Mouse (Mus musculus) spleen, postnatal 0 days (tissue): ENCODE results near the gene Slamf6. TPM values are rescaled to one million over a fixed set of nuclear protein-coding genes. Genes with fewer than 3 reads are reported as not detected.

Experiments
- polyA plus RNA-seq: library from polyadenylated mRNA; unstranded; fragments of >200 nt; fragmentation: Nextera tagmentation; extraction: Ambion mirVana; gene quantifications from 2 replicates; pipeline ENCODE4 v1.2.1, GENCODE M21; 2015

The Slamf6 gene
- polyA plus RNA-seq, result 6.4 and 11.9 TPM in 2 replicates

DNA sequence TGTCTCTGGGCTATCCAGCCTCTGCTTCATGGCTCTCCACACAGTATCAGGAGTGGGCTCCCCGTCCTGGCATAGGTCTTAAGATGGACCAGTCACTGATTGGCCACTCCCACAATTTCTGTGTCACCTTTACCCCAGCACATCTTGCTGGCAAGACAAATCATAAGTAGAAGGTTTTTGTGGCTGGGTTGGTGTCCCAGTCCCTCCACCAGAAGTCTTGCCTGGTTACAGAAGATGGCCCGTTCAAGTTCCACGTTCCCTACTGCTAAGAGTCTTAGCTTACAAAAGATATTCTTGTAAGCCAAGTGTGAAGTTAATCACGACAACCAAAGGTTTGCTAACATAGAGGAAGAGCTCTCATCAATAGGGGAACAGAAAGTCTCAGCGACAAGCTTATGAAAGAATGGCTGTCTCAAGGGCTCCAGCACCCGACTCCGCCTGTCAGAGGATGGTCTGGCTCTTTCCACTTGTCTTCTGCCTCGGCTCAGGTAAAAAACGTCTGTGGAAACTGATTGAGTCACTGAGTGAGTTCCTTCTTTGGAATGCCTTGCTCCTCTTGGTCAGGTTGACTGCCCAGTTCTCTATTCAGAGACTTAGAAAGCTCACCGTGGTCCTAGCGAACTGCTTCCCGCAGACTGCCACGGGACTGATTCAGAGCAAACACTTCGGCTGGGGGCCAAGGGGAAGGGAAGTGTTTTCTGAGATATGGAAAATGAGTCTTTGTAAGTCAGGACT, at the start of gene Slamf6:
Gene Slamf6 (plus strand): TSS at position 211 of the 735 bp plus-strand sequence.

DNA sequence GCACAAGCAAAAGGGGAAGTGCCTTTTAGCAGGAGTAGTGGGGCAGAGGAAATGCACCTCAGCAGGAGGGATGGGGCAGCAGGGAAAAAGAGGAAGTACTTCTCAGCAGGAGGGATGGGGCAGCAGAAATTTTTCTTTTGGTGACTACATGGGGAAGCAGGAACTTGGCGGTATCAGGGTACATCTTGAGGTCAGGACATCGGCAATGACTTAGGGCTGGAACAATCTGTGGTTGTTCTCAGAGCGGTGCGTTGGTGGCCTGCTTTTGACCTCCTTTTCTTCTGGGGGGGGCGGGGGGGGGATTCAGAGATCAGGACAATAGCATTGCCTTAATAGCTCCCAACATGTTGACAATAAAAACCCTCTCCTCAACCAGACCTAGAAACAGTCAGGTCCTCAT, 22.0 kb upstream of the Slamf6 start, which contains the start of gene Gm10521:
Gene Gm10521 (plus strand): TSS at position 301 of the 400 bp plus-strand sequence.

Other genes starting within 250 kb of the Slamf6 start
- gene Cd48, start 235.5 kb upstream of the Slamf6 start, polyA plus RNA-seq, result 28.5 and 35.8 TPM in 2 replicates
- gene Slamf1, start 150.4 kb upstream of the Slamf6 start, polyA plus RNA-seq, result 1.5 and 1.8 TPM in 2 replicates
- gene Cd84, start 77.8 kb upstream of the Slamf6 start, polyA plus RNA-seq, result 21.4 and 25.4 TPM in 2 replicates
- gene Gm10521, start 21.9 kb upstream of the Slamf6 start, polyA plus RNA-seq, result 0.35 and 0.47 TPM in 2 replicates
- gene Vangl2, start 110.9 kb downstream of the Slamf6 start, polyA plus RNA-seq, result 2.6 and 3.0 TPM in 2 replicates
- gene Nhlh1, start 140.1 kb downstream of the Slamf6 start, polyA plus RNA-seq, result not detected in 2 replicates
- gene Copa, start 165.0 kb downstream of the Slamf6 start, polyA plus RNA-seq, result 56.9 and 66.1 TPM in 2 replicates
- 41.3 and 48.7 TPM in 2 replicates for gene Ncstn, start 165.3 kb downstream of the Slamf6 start, polyA plus RNA-seq
- gene Pex19, start 209.2 kb downstream of the Slamf6 start, polyA plus RNA-seq, result 41.0 and 46.4 TPM in 2 replicates
- gene Dcaf8, start 230.6 kb downstream of the Slamf6 start, polyA plus RNA-seq, result 70.2 and 78.3 TPM in 2 replicates